Mouse (Mus musculus) cerebral cortex, adult 2 months (tissue): ENCODE measurements around the gene Chd9.

Experiments used
- WGBS: fragments of 180-500 bp; shearing (Covaris S2); methylation state at CpG from one replicate; pipeline ENCODE4 v1.1.7; 2018; 5-methylcytosine and 5-hydroxymethylcytosine counted together

The Chd9 gene

GRCm38 (mm10) chr8:90871375-90872080, 43.4 kb downstream of the Chd9 start:
- 52% methylated on average over 6 of the region's 6 CpGs for WGBS

DNA sequence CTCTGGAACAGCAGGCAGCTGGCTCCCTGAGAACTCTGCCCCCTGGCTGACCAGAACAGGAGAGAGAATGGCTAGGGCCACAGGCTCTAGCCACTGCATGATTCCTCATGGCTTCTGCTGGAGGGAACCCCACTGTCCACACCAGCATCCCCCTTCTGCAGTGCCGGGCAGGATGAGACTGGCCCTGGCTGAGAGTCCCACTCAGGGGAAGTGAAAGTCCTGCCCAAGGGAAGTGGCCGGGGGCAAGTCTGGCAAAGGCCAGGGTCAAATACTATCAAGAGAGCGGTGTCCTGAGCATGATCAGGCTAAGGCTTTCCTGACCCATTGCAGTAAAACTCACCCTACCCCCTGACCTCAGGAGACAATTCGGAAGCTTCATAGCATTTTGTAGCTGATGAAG, 44.9 kb downstream of the Chd9 start:
- WGBS, result 88% methylated on average over 4 of the region's 4 CpGs

GRCm38 (mm10) chr8:90876213-90876721, 48.1 kb downstream of the Chd9 start:
- WGBS, result 6% methylated on average over 12 of the region's 12 CpGs

GRCm38 (mm10) chr8:90876722-90877429, 48.7 kb downstream of the Chd9 start:
- WGBS, result under 1% methylated on average over 24 of the region's 24 CpGs

DNA sequence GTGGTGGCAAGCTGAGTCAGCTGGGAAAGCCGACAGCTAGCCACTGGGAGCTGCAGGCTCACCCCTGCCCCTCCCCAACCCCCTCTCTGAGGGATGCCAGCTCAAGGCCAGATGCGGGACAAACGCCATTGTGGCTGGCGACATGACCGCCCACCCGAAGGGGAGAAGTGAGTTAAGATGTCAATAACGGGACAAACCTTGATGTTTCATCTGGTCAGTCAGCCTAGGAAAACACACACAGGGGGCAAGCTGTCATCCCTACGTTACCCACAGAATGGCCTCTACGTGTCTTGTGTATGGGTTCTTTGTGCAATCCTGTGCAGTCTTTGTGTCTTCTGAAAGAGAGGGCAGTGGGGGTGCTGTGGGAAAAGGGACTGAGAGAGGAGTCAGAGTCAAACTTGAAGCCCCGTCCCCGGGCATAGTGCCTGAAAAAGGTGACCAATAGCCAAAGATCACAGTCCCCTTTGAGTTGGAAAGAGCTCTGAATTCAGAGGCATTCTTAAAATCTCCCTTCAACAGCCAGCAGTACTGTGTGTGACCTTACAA, 49.4 kb downstream of the Chd9 start:
- 5% methylated on average over 11 of the region's 11 CpGs for WGBS

DNA sequence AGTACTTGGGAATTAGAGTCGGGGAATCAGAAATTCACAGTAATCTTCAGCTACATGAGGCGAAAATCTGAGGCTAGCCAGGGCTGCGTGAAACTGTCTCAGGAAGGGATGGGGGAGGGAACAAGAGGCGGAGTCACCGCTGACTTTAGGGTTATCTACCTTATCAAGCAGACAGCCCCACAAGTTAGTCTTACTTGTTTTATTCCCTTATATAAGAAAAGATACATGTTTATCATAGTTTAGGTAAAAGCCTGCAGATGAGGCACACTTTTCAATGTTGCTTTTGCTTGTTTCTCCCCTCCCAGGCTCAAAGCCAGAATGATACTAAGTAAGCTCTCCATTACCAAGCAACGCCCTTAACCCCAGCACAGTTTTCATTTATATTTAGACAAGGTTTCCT, 50.4 kb downstream of the Chd9 start:
- 72% methylated on average over 6 of the region's 6 CpGs for WGBS

DNA sequence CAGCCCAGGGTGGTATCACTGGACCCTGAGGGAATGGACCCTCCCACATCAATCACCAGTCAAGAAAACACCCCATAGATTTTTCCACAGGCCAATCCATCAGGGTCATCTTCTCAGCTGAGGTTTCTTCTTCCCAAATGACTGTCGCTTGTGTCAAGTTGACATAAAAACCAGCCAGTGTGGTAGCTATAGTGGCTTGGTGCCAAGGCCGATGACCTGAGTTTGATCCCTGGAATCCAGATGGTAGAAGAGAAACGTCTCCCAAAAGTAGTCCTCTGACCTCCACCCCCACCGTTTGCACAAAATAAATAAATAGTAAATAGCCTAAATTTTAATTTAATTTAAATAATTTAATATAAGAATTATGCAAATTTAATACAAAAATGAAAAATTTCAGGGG, 51.9 kb downstream of the Chd9 start:
- 81% methylated on average over 4 of the region's 4 CpGs for WGBS

- WGBS, result 96% methylated on average over 5 of the region's 5 CpGs
These were observed 53.0 kb downstream of the Chd9 start for GRCm38 (mm10) chr8:90881181-90881580.

DNA sequence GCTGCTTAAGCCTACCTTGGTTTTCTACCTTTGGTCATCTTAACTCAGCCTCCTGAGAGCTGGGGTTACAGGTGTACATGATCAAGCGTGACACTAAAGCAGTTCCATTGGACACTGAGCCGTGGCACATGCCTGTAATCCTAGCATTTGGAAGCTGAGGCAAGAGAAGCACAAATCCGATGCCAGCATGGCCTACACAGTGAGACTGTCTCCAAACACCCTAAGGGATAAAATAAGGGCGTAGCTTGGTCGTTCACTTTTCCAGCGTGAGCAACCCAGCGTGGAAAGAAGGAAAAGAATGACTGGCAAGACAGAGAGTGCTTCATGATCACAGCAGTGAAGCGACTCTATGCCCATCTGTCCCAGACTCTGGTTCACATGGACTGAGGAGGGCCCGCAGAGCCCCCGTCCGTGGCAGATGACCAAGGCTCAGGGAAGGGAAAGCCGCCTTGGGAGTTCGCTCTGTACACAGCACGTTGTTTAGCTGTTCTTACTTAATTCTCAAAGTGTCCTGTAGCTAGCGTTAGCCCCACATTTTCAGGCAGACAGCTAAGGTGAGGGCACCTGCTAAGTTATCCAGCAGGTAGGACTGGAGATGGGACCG, 54.0 kb downstream of the Chd9 start:
- WGBS, result 77% methylated on average over 16 of the region's 16 CpGs

DNA sequence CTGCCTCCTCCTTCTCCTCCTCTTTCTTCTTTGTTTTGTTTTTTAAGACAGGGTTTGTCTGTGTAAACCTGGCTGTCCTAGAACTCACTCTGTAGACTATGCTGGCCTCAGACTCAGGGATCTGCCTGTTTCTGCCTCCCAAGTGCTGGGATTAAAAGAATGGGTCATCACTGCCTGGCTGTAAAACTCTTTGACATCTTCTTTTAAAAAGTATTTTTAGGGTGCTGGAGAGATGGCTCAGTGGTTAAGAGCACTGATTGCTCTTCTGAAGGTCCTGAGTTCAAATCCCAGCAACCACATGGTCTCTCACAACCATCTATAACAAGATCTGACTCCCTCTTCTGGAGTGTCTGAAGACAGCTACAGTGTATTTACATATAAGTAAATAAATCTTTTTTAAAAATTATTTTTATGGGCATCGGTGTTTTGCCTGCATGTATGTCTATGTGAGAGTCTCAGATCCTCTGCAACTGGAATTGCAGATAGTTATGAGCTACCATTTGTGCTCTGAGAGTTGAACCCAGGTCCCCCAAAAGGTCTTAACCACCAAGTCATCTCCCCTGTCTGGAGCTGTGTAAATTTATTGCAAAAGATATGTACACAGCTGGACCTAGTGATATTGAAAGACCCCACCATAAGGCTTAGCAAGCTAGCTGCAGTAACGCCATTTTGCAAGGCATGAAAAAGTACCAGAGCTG, 57.7 kb downstream of the Chd9 start:
- WGBS, result 48% methylated on average over 2 of the region's 2 CpGs

GRCm38 (mm10) chr8:90886369-90886712, 58.2 kb downstream of the Chd9 start:
- WGBS, result no CpG with 5 or more reads among the region's 15 CpGs

GRCm38 (mm10) chr8:90887328-90887727, 59.2 kb downstream of the Chd9 start:
- WGBS, result no CpG with 5 or more reads among the region's 20 CpGs

- WGBS, result 71% methylated on average over 8 of the region's 8 CpGs
These were observed 63.9 kb downstream of the Chd9 start for GRCm38 (mm10) chr8:90891872-90892578.

GRCm38 (mm10) chr8:90892579-90892919, 64.4 kb downstream of the Chd9 start:
- WGBS, result 56% methylated on average over 5 of the region's 5 CpGs

GRCm38 (mm10) chr8:90894231-90894914, 66.2 kb downstream of the Chd9 start:
- WGBS, result 20% methylated on average over 14 of the region's 14 CpGs

GRCm38 (mm10) chr8:90897343-90897742, 69.2 kb downstream of the Chd9 start:
- 90% methylated on average over 5 of the region's 5 CpGs for WGBS

DNA sequence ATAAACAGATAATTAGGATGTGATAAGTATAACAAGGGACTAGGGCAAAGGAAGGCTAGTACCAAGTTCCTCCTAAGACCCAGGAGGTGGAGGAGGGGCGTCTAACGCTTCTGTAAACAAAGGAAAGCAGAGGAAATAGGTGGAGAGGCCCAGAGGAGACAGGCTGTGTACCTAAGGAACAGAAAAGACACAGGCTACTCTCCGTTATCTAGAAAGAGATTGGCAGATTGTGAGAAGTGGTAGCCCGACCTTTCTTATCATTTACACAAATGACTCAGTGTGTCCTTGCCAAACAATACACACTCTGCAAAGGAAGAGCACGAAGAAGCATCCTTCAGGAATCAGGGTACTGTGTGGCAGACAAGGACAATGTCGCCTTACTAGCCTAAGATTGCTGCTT, 70.4 kb downstream of the Chd9 start:
- WGBS, result 68% methylated on average over 6 of the region's 6 CpGs

- 60% methylated on average over 2 of the region's 2 CpGs for WGBS
These were observed 73.8 kb downstream of the Chd9 start for GRCm38 (mm10) chr8:90902002-90902401.

GRCm38 (mm10) chr8:90904171-90904706, 76.1 kb downstream of the Chd9 start:
- 86% methylated on average over 2 of the region's 2 CpGs for WGBS

DNA sequence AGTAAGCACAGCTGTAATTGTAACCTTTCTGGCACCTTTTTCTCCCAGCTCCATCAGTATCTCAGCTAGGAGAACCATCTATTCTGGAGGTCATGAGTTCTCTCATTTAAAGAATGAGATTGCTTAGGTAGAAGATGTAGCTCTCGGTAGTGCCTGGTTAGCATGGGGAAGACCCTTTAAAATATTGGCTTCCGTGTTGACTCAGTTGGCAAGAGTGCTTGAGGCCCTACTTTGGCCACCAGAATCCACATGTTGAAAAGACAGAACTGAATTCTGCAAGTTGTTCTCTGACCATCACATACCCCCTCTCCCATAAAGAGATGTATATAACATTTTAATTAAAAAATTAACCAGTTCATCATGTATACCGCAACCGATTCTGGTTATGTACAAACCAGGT, 78.8 kb downstream of the Chd9 start:
- 96% methylated on average over 4 of the region's 4 CpGs for WGBS

GRCm38 (mm10) chr8:90907516-90907847, 79.3 kb downstream of the Chd9 start:
- 19% methylated on average over 10 of the region's 10 CpGs for WGBS
